Mouse (Mus musculus) erythroblast, embryonic 14.5 days (primary cell): ENCODE results near the gene Car6.

ENCODE experiments used
- GATA1 ChIP-seq: IDR thresholded peaks from 2 replicates; pipeline ENCODE4 v1.6.1; 2012; ENCODE audit warnings: low read length, inconsistent platforms, mixed read lengths
- TAL1 ChIP-seq: IDR thresholded peaks from 3 replicates; pipeline ENCODE4 v1.6.1; 2012; ENCODE audit warnings: low read length, inconsistent platforms, mixed read lengths

DNA sequence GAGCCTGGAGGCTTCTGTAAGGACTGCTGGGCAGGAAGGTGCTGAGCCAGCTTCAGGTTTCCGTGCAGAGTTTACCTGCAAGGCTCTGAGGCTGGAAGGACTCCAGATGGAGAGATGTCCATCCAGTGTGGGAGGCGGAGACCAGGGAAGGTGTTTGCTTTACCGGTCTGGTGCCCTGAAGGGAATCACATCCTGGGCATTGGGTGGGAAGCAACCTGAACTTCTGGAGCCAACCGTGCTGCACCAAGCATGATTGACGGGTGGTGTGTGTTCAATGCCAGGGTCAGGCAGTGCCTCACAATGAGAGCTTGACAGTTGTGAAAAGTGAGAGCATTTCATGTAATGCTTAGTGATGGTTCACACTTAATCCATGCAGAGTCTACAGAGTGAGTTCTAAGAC is 47.8 kb upstream of the Car6 start:
- TF ChIP-seq TAL1 (no peak), GATA1 (no peak)
